Mouse (Mus musculus) olfactory bulb, adult 2 months (tissue): ENCODE results near the gene Rgs5.

ENCODE experiments used
- CTCF ChIP-seq: fragments of 200-500 bp; IDR thresholded peaks from 2 replicates; pipeline ENCODE4 v1.5.1; 2012; ENCODE audit warnings: low read depth, mild to moderate bottlenecking, low read length, moderate library complexity; ENCODE audit not compliant: insufficient read depth
- POLR2A ChIP-seq: fragments of 200-500 bp; IDR thresholded peaks from 2 replicates; pipeline ENCODE4 v1.6.1; 2012; ENCODE audit warnings: mild to moderate bottlenecking, low read depth, low read length, moderate library complexity; ENCODE audit not compliant: insufficient read depth

DNA sequence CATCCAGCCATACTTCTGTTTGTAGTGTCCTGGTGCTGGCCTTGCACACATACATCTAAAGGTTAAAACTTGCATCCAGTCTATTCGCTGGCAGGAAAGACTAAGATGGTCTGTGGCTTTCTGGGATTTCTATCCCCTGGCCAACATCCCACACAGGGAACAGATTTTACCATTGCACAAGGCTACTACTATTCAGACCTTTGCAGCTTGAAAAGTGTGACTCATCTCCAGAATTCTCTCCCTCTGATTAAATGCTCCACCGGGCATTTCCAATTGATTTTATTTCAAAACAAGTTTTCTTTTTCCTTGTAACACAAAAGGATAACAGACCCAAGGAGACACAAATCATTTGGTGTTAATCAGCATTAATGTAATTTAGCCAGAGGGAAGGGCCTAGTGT is 16.5 kb downstream of the Rgs5 start:
- TF ChIP-seq CTCF: no peak
- no peak for TF ChIP-seq POLR2A
